Mouse (Mus musculus) heart, postnatal 0 days (tissue): ENCODE results near the gene Plin2.

ENCODE experiments used
- CTCF ChIP-seq: IDR thresholded peaks from 2 replicates; pipeline ENCODE4 v1.5.1; 2016; ENCODE audit warnings: antibody characterized with exemption, control low read depth, low read depth
- EP300 ChIP-seq: IDR thresholded peaks from 2 replicates; pipeline ENCODE4 v1.6.1; 2016; ENCODE audit warnings: antibody characterized with exemption, low read depth

DNA sequence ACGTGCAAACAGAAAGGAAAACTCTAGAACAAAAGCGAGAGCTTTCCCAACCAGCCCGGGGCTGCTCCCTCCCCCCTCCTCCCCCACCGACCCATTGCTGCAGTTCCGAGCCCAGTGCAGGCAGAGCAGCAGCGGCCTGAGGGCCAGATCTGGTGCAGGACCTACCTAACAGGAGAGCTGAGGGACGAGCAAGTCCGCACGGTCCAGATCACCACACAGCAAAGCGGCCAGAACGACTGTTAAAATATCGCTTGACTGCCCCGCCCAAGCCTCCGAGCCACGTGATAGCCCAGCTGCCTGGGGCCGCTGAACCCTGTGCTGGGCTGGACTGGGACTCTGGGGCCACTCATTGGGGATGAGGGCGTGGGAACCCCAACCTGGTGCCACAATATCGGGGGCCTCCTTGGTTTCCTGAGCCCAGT is at the start of gene Plin2:
- TF ChIP-seq EP300, result no peak
- no peak for TF ChIP-seq CTCF
